Mouse (Mus musculus) liver, embryonic 14.5 days (tissue): Measurements from ENCODE around the gene Cc2d2a.

Source experiments
- CTCF ChIP-seq: IDR thresholded peaks from 2 replicates; pipeline ENCODE4 v1.5.1; 2016; ENCODE audit warnings: antibody characterized with exemption, low read depth, control low read depth
- EP300 ChIP-seq: IDR thresholded peaks from 2 replicates; pipeline ENCODE4 v1.6.1; 2016; ENCODE audit warnings: antibody characterized with exemption, low read depth

DNA sequence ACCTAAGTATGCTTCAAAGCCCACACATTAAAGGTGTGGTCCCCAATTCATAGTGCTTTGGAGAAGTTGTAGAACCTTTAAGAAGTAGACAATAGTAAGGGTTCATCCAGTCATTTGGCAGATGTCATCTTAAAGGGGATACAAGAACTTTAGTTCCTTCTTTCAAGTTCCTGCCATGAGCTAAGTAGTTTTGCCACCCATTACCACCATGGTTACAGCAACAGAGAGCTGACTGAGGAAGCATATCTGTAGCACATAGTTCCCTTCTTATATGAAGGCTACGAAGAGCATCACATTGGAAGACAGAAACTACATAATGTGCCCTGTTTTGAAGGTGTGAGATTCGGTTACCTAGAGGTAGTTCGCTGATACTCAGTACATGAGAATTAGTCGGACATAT lies 124.5 kb downstream of the Cc2d2a start:
- no peak for TF ChIP-seq CTCF
- TF ChIP-seq EP300 = no peak
